Mouse (Mus musculus) urinary bladder, adult 2 months (tissue): Measurements from ENCODE around the gene Kcnj12. TPM values are rescaled to one million over a fixed set of nuclear protein-coding genes. Genes with fewer than 3 reads are reported as not detected.

ENCODE experiments used
- DNase-seq: peaks from one replicate; pipeline ENCODE4 v3.0.0; 2022; ENCODE audit warnings: low spot score
- polyA plus RNA-seq: library from polyadenylated mRNA; depleted of rRNA; stranded (reverse); fragments of >200 nt; gene quantifications from 2 replicates; pipeline ENCODE4 v1.2.3, GENCODE M21; 2012

Gene Kcnj12
- polyA plus RNA-seq, 1 experiment: 4.9 TPM

- DNase-seq: no peak
These were observed 2.6 kb downstream of the Kcnj12 start for GRCm38 (mm10) chr11:61024996-61025395.

- no peak for DNase-seq
These were observed 3.2 kb downstream of the Kcnj12 start for GRCm38 (mm10) chr11:61025594-61025993.

- no peak for DNase-seq
These were observed 4.0 kb downstream of the Kcnj12 start for GRCm38 (mm10) chr11:61026381-61026780.

- DNase-seq: no peak
These were observed 4.8 kb downstream of the Kcnj12 start for GRCm38 (mm10) chr11:61027160-61027559.

- DNase-seq: no peak
These were observed 6.0 kb downstream of the Kcnj12 start for GRCm38 (mm10) chr11:61028211-61028950.

- DNase-seq: no peak
These were observed 6.9 kb downstream of the Kcnj12 start for GRCm38 (mm10) chr11:61029116-61029740.

GRCm38 (mm10) chr11:61029864-61030595 lies 7.7 kb downstream of the Kcnj12 start:
- DNase-seq: no peak

- DNase-seq: no peak
These were observed 8.8 kb downstream of the Kcnj12 start for GRCm38 (mm10) chr11:61031137-61031536.

- DNase-seq: no peak
These were observed 9.5 kb downstream of the Kcnj12 start for GRCm38 (mm10) chr11:61031658-61032445.

DNA sequence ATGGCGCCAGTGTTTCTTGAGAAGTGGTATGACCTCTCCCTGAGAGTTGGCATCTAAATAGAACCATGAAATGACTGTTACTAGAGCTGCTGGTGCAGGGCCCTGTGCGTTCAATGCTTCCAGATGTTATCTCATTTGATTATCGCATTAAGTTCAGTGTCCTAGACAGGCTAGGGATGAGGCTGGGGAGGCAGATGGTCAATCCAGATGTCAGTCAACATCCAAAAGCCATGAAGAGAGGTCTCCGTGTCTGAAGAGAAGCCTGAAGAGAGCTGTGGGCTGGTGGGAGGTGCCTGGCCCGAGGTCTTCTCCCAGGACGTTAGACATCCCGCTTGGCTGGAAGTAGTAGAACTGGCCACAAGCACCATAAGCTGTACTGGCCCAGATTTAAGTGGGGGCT lies 10.1 kb downstream of the Kcnj12 start:
- DNase-seq: no peak

- no peak for DNase-seq
These were observed 10.8 kb downstream of the Kcnj12 start for GRCm38 (mm10) chr11:61033160-61033559.

DNA sequence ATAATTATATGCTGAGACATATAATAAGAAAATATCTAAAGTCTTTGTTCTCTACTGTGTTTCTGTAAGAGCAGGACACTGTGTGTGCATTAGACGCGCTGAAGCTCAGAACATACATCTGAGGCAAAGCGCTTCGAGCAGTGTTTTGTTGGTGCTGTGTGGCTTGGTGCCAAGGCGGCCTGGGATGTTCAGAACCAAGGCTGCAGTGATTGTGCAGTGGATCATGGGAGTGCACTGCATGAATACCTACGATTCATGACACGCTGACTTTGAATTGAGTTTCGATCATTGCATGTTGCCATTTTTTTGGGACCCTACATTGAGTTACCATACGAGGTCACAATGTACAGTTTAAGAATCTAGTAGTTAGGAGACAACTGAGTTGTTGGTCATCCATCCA lies 14.3 kb downstream of the Kcnj12 start:
- DNase-seq: no peak

GRCm38 (mm10) chr11:61038277-61038782 lies 16.0 kb downstream of the Kcnj12 start:
- no peak for DNase-seq

- DNase-seq: no peak
These were observed 18.7 kb downstream of the Kcnj12 start for GRCm38 (mm10) chr11:61040856-61041652.

- no peak for DNase-seq
These were observed 20.2 kb downstream of the Kcnj12 start for GRCm38 (mm10) chr11:61042593-61042992.

GRCm38 (mm10) chr11:61043055-61043992 lies 21.0 kb downstream of the Kcnj12 start:
- no peak for DNase-seq

DNA sequence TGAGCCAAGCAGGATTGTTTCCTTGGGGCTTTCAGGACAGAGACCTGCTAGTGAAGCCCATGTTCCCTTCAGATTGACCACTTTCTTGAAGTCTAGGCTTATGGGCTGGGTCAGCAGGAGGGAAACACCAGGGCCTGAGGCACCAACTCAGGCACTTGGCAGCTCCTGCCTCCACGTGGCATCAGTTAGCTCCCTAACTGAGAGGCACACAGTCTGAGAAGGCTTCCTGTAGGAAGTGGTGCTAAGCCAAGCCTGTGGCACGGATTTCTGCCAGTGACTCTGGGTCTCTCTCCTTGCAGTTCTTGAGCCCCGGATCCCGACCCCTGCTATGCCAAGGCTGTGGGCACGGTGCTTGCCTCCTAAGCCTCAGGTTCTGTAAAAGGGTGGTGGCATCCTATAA lies 22.4 kb downstream of the Kcnj12 start:
- no peak for DNase-seq

DNA sequence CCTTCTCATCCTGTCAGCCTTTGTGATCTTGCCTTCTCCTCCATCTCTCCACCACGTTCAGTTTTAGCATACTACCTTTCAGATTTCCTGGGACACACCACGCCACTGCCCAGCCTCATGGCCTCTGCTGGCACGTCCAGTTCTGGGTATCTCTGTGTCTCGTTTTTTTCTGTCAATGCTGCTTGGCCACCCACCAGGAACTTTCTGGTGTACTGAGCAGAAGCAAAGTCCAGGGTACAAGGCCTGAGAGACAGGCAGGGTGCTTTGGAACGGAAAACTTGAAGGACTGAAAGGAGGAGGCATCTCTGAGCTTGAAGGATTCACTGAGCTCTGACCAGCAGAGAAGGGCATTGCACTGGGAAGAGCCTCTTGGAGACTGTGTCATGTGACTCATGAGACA lies 25.1 kb downstream of the Kcnj12 start:
- DNase-seq: no peak

DNA sequence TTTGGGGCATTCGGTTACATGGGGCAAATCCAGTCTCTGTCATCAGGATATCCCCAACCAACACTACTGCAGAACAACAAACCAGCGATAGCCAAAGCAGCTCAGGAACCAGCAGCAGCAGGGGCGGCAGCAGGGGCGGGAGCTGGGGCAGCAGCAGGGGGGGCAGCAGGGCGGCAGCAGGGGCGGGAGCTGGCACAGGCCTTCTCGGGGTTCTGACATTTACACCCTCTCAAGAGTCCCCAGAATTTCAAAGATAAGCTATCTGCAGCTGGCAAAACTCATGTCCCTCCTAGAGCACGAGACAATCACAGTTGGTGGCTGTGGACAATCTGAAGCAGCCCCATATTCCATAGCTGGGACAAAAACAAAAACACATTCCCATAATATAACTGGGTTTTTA lies 28.8 kb downstream of the Kcnj12 start:
- no peak for DNase-seq

DNA sequence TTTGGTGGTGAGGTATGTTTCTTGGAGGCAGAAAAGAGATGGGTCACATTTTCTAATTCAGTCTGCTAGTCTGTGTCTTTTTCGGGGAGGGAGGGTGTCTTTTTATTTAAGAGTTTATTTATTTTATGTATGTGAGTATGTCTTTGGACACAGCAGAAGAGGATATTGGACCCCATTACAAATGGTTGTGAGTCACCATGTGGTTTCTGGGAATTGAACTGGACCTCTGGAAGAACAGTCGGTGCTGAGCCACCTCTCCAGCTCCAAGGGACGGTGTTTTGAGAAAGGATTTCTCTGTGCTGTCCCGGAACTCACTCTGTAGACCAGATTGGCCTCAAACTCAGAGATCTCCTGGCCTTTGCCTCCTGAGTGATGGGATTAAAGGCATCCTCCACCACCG lies 34.5 kb downstream of the Kcnj12 start:
- DNase-seq: no peak
